Mouse (Mus musculus) MEL (cell line): ENCODE results near the gene Tedc1.

ENCODE experiments used
- BHLHE40 ChIP-seq: IDR thresholded peaks from 2 replicates; pipeline ENCODE4 v1.6.1; 2012; ENCODE audit warnings: low read depth, mild to moderate bottlenecking, inconsistent platforms, low read length, improper control_type of control experiment, borderline replicate concordance
- CTCF ChIP-seq, 3 experiments: IDR thresholded peaks in 2 of 3; conservative IDR thresholded peaks in 1 of 3; 2 replicates each; pipeline ENCODE4 v1.5.1; 2011 to 2012; ENCODE audit warnings: low read length in 3 of 3, low read depth in 2 of 3, mild to moderate bottlenecking in 2 of 3, improper control_type of control experiment in 1 of 3, inconsistent platforms in 1 of 3, mixed read lengths in 1 of 3, moderate library complexity in 1 of 3; ENCODE audit not compliant: control insufficient read depth in 1 of 3, insufficient read depth in 1 of 3, poor library complexity in 1 of 3, severe bottlenecking in 1 of 3
- ETS1 ChIP-seq: IDR thresholded peaks from 2 replicates; pipeline ENCODE4 v1.6.1; 2012; ENCODE audit warnings: low read depth, mild to moderate bottlenecking, inconsistent platforms, low read length, improper control_type of control experiment, moderate library complexity
- GATA1 ChIP-seq: IDR thresholded peaks from 2 replicates; pipeline ENCODE4 v1.6.1; 2011; ENCODE audit warnings: low read depth, low read length, improper control_type of control experiment
- MYC ChIP-seq: IDR thresholded peaks from 2 replicates; pipeline ENCODE4 v1.6.1; 2011; ENCODE audit warnings: low read depth, mild to moderate bottlenecking, low read length, improper control_type of control experiment, moderate library complexity
- POLR2A ChIP-seq, 2 experiments: IDR thresholded peaks; 2 replicates each; pipeline ENCODE4 v1.6.1; 2011 to 2012; ENCODE audit warnings: low read length in 2 of 2, mild to moderate bottlenecking in 2 of 2, control low read depth in 1 of 2, improper control_type of control experiment in 1 of 2, low read depth in 1 of 2, moderate library complexity in 1 of 2; ENCODE audit not compliant: control insufficient read depth in 1 of 2, insufficient read depth in 1 of 2, poor library complexity in 1 of 2
- POLR2AphosphoS2 ChIP-seq: IDR thresholded peaks from 2 replicates; pipeline ENCODE4 v1.6.1; 2011; ENCODE audit warnings: low read length, improper control_type of control experiment
- POLR2AphosphoS5 ChIP-seq: IDR thresholded peaks from 2 replicates; pipeline ENCODE4 v1.6.1; 2012; ENCODE audit warnings: low read depth, borderline replicate concordance, mild to moderate bottlenecking, inconsistent platforms, low read length, moderate library complexity, mixed read lengths
- RAD21 ChIP-seq: IDR thresholded peaks from 2 replicates; pipeline ENCODE4 v1.6.1; 2011; ENCODE audit warnings: mild to moderate bottlenecking, low read depth, low read length, improper control_type of control experiment
- TAL1 ChIP-seq: IDR thresholded peaks from 2 replicates; pipeline ENCODE4 v1.6.1; 2012; ENCODE audit warnings: mild to moderate bottlenecking, inconsistent platforms, low read length, moderate library complexity, mixed read lengths
- USF2 ChIP-seq, 2 experiments: IDR thresholded peaks; 2 replicates each; pipeline ENCODE4 v1.6.1; 2011 to 2012; ENCODE audit warnings: improper control_type of control experiment in 2 of 2, low read length in 2 of 2, borderline replicate concordance in 1 of 2, inconsistent platforms in 1 of 2, low read depth in 1 of 2, mild to moderate bottlenecking in 1 of 2; ENCODE audit not compliant: insufficient read depth in 1 of 2
- ZC3H11A ChIP-seq: IDR thresholded peaks from 2 replicates; pipeline ENCODE4 v1.6.1; 2012; ENCODE audit warnings: low read depth, mild to moderate bottlenecking, inconsistent platforms, low read length, improper control_type of control experiment
- ZMIZ1 ChIP-seq: IDR thresholded peaks from 2 replicates; pipeline ENCODE4 v1.6.1; 2012; ENCODE audit warnings: low read depth, mild to moderate bottlenecking, inconsistent platforms, low read length, improper control_type of control experiment, moderate library complexity

GRCm38 (mm10) chr12:113214072-113214808 is 58.0 kb downstream of the Tedc1 start:
- TF ChIP-seq CTCF (IDR thresholded peaks at IDR 0.05 in 2 of 3, conservative IDR thresholded peaks at IDR 0.05 in 1 of 3; ENCODE audit: control insufficient read depth in 1 of 3, insufficient read depth in 1 of 3, low read depth in 2 of 3, low read length in 3 of 3, poor library complexity in 1 of 3, severe bottlenecking in 1 of 3): no peak
- TF ChIP-seq POLR2AphosphoS5: no peak
- peak in 1 of 2 experiments; percentile 79; a peak in 2 of 4 replicates for TF ChIP-seq POLR2A (IDR thresholded peaks at IDR 0.05; ENCODE audit: control insufficient read depth in 1 of 2, insufficient read depth in 1 of 2, low read depth in 1 of 2, low read length in 2 of 2, poor library complexity in 1 of 2)
- 0 out of 2 replicates have a peak, but pooled peaks have one; percentile 22 for TF ChIP-seq ZMIZ1
- no peak; the same call in 1 of the 2 replicates for TF ChIP-seq GATA1
- no peak for TF ChIP-seq ZC3H11A
- TF ChIP-seq RAD21: no peak
- no peak for TF ChIP-seq ETS1
- TF ChIP-seq TAL1: peak; percentile 33; the same call in 1 of the 2 replicates
- TF ChIP-seq BHLHE40: peak; percentile 88
- no peak for TF ChIP-seq USF2 (IDR thresholded peaks at IDR 0.05; ENCODE audit: borderline replicate concordance in 1 of 2, insufficient read depth in 1 of 2, low read depth in 1 of 2, low read length in 2 of 2)
- 0 out of 2 replicates have a peak, but pooled peaks have one; percentile 11 for TF ChIP-seq MYC
- no peak for TF ChIP-seq POLR2AphosphoS2
